8 mouse cellular contexts compared by ENCODE assay signal in genomic region chr14:118089215-118089805, GRCm38 (mm10). TPM values are rescaled to one million over a fixed set of nuclear protein-coding genes. Genes with fewer than 3 reads are reported as not detected.
DNase-seq lines count a peak whose midpoint lies in the region; ATAC-seq and TF ChIP-seq lines count a peak whose summit lies in the region.

No protein-coding gene starts in this region.

- H3K9me3 ChIP-seq in ES-E14 (ENCODE audit: control insufficient read depth, insufficient read depth, low read depth, low read length) = no peaks in the 10 kb centered on the region
- no peaks in the 10 kb centered on the region for H3K9me3 ChIP-seq in forebrain, embryonic 16.5 days (ENCODE audit: control insufficient read depth, low read length)
- H3K9me3 ChIP-seq in lung, embryonic 14.5 days (ENCODE audit: low read depth, low read length) = no peaks in the 10 kb centered on the region

- H3K4me2 ChIP-seq in forebrain, embryonic 16.5 days (ENCODE audit: low read length) = peak overlapping the region; percentile 75
- H3K4me2 ChIP-seq in lung, embryonic 14.5 days = peak overlapping the region; percentile 68

- in situ Hi-C loops in ES-E14 (cut with MboI; ENCODE audit: low sequenced_read_pairs in 2 of 2, unreplicated experiment in 2 of 2) = no loop called here

- peak; percentile 79 for ATAC-seq in forebrain, embryonic 16.5 days
- peak; percentile 87 for ATAC-seq in lung, embryonic 14.5 days (ENCODE audit: insufficient read depth)

- TF ChIP-seq CTCF in layer of hippocampus, adult 2 months (conservative IDR thresholded peaks at IDR 0.05) = 0 out of 2 replicates have a peak, but pooled peaks have one; percentile 20
- 0 out of 2 replicates have a peak, but pooled peaks have one; percentile 20 for TF ChIP-seq CTCF in lung, embryonic 14.5 days (IDR thresholded peaks at IDR 0.05; ENCODE audit: low read depth)
- TF ChIP-seq CTCF in olfactory bulb, adult 2 months (IDR thresholded peaks at IDR 0.05; ENCODE audit: insufficient read depth, low read depth, low read length) = no peak
- TF ChIP-seq CTCF in thymus, adult 2 months (IDR thresholded peaks at IDR 0.05; ENCODE audit: borderline replicate concordance, control insufficient read depth, extremely low read depth, insufficient read depth, low read length, poor library complexity) = no peak

- intact Hi-C loops in heart, postnatal 36 days (cut with DNase I) = loop anchor here (2.0 to 5.0 kb wide), 2 partner anchors 47 kb away; partner anchors contain the start of gene Gpr180

- H3K27me3 ChIP-seq in forebrain, embryonic 16.5 days (replicated peaks; ENCODE audit: control insufficient read depth, insufficient read depth, low read length) = 0 out of 2 replicates have a peak, but pooled peaks cover 2% of the 10 kb centered on the region
- H3K27me3 ChIP-seq in lung, embryonic 14.5 days (ENCODE audit: insufficient read depth, low read length) = no peaks in the 10 kb centered on the region
- H3K27me3 ChIP-seq in thymus, adult 2 months (ENCODE audit: control insufficient read depth, insufficient read depth, low read length) = no peaks in the 10 kb centered on the region

- H3K4me1 ChIP-seq in ES-E14 (ENCODE audit: control insufficient read depth in 2 of 2, insufficient read depth in 2 of 2, low read length in 2 of 2, poor library complexity in 1 of 2) = peaks cover 2 to 6% of the 10 kb centered on the region in 2 experiments; a peak in 2 of 4 replicates
- peaks cover 11% of the 10 kb centered on the region for H3K4me1 ChIP-seq in forebrain, embryonic 16.5 days (replicated peaks; ENCODE audit: control insufficient read depth, insufficient read depth, low read length)
- no peaks in the 10 kb centered on the region for H3K4me1 ChIP-seq in lung, embryonic 14.5 days (ENCODE audit: insufficient read depth)
- H3K4me1 ChIP-seq in olfactory bulb, adult 2 months (ENCODE audit: control insufficient read depth, insufficient read depth, low read length) = no peaks in the 10 kb centered on the region
- 0 out of 2 replicates have a peak, but pooled peaks cover 2% of the 10 kb centered on the region for H3K4me1 ChIP-seq in thymus, adult 2 months (replicated peaks; ENCODE audit: control insufficient read depth, insufficient read depth, low read length)

- H3K4me3 ChIP-seq in ES-E14 (ENCODE audit: insufficient read depth in 1 of 2, low read depth in 1 of 2, low read length in 2 of 2, poor library complexity in 1 of 2, severe bottlenecking in 1 of 2) = peak overlapping the region; percentile 71 to 75
- H3K4me3 ChIP-seq in forebrain, embryonic 16.5 days (replicated peaks; ENCODE audit: low read length) = peak overlapping the region; percentile 63
- H3K4me3 ChIP-seq in layer of hippocampus, adult 2 months = peak overlapping the region; percentile 89
- peak overlapping the region; percentile 68 for H3K4me3 ChIP-seq in lung, embryonic 14.5 days (ENCODE audit: low read depth, low read length)
- H3K4me3 ChIP-seq in olfactory bulb, adult 2 months (ENCODE audit: insufficient read depth, low read depth, low read length) = peak overlapping the region; percentile 84
- H3K4me3 ChIP-seq in thymus, adult 2 months (ENCODE audit: control insufficient read depth, insufficient read depth, low read length) = peak overlapping the region; percentile 96

- WGBS in forebrain, embryonic 16.5 days = under 1% methylated on average over 44 of the region's 44 CpGs
- 0% methylated on average over 44 of the region's 44 CpGs for WGBS in lung, embryonic 14.5 days
- under 1% methylated on average over 44 of the region's 44 CpGs for WGBS in olfactory bulb, adult 2 months
- WGBS in thymus, adult 2 months = under 1% methylated on average over 44 of the region's 44 CpGs

- no peak overlapping the region for H3K27ac ChIP-seq in ES-E14 (ENCODE audit: insufficient read depth, low read depth, low read length, poor library complexity, severe bottlenecking)
- H3K27ac ChIP-seq in forebrain, embryonic 16.5 days (ENCODE audit: low read length) = peak overlapping the region; percentile 43; the same call in 1 of the 2 replicates
- peak overlapping the region; percentile 69 for H3K27ac ChIP-seq in layer of hippocampus, adult 2 months
- H3K27ac ChIP-seq in lung, embryonic 14.5 days (ENCODE audit: low read depth) = peak overlapping the region; percentile 83; the same call in 1 of the 2 replicates
- H3K27ac ChIP-seq in olfactory bulb, adult 2 months (ENCODE audit: insufficient read depth, low read depth, low read length) = 0 out of 2 replicates have a peak overlapping the region, but pooled peaks have one; percentile 24
- H3K27ac ChIP-seq in thymus, adult 2 months (ENCODE audit: control insufficient read depth, insufficient read depth, low read length) = peak overlapping the region; percentile 64

- 0 out of 2 replicates have a peak, but pooled peaks have one; percentile 26 for TF ChIP-seq POLR2A in olfactory bulb, adult 2 months (IDR thresholded peaks at IDR 0.05; ENCODE audit: insufficient read depth, low read depth, low read length)
- no peak for TF ChIP-seq POLR2A in thymus, adult 2 months (IDR thresholded peaks at IDR 0.05; ENCODE audit: control insufficient read depth, extremely low read depth, insufficient read depth, low read length, poor library complexity)

- H3K9ac ChIP-seq in ES-E14 (ENCODE audit: insufficient read depth, low read depth, low read length, poor library complexity, severe bottlenecking) = peak overlapping the region; percentile 71
- H3K9ac ChIP-seq in forebrain, embryonic 16.5 days (replicated peaks; ENCODE audit: low read depth, low read length) = peak overlapping the region; percentile 54
- peak overlapping the region; percentile 62 for H3K9ac ChIP-seq in lung, embryonic 14.5 days

- DNase-seq in ES-E14 (ENCODE audit: low read depth, low spot score) = peak; percentile 86
- DNase-seq in cerebellum, adult 11-12 months = peak; percentile 85
- peak; percentile 95 to 97 for DNase-seq in heart, postnatal 36 days
- DNase-seq in layer of hippocampus, adult 2 months (ENCODE audit: low spot score in 2 of 2) = peak; percentile 84 to 89
- DNase-seq in lung, embryonic 14.5 days = peak; percentile 96
- peak; percentile 87 for DNase-seq in thymus, adult 2 months

- no peaks in the 10 kb centered on the region for H3K36me3 ChIP-seq in ES-E14 (ENCODE audit: control insufficient read depth, insufficient read depth, low read length, poor library complexity, severe bottlenecking)
- no peaks in the 10 kb centered on the region for H3K36me3 ChIP-seq in forebrain, embryonic 16.5 days (ENCODE audit: control insufficient read depth, insufficient read depth)
- no peaks in the 10 kb centered on the region for H3K36me3 ChIP-seq in lung, embryonic 14.5 days (ENCODE audit: insufficient read depth)
- no peaks in the 10 kb centered on the region for H3K36me3 ChIP-seq in thymus, adult 2 months (ENCODE audit: control insufficient read depth, insufficient read depth, low read length)

TF ChIP-seq in ES-E14, 5 proteins besides CTCF, POLR2A, EP300 and RAD21:
- TF ChIP-seq HCFC1 (IDR thresholded peaks at IDR 0.05; ENCODE audit: borderline replicate concordance, insufficient read depth, low read length) (peak; percentile 52; the same call in 1 of the 2 replicates), MAFK (IDR thresholded peaks at IDR 0.05; ENCODE audit: insufficient read depth, low read depth, low read length) (no peak)

RNA-seq across cellular contexts. Expression of gene Dct, which starts 37.3 kb away (rescaled TPM):
- 0.37 and 0.45 TPM in 2 replicates for total RNA-seq in ES-E14 (2012; rRNA removed)
- 6.3 and 6.4 TPM in 2 replicates for polyA plus RNA-seq in forebrain, embryonic 16.5 days (2015; fragmentation: Nextera tagmentation; extraction: Ambion mirVana)
- total RNA-seq in heart, postnatal 36 days (2021) = 1 to 10 TPM; 2.7 to 2.9 TPM
- under 1 TPM; 0.27 to 0.51 TPM for total RNA-seq in layer of hippocampus, adult 2 months (2021)
- 1.1 and 1.2 TPM in 2 replicates for polyA plus RNA-seq in lung, embryonic 14.5 days (2014; fragmentation: Nextera tagmentation; extraction: Ambion mirVana)
- not detected in 2 replicates for polyA plus RNA-seq in olfactory bulb, adult 2 months (2012; ENCODE audit: insufficient read depth, insufficient read length, low replicate concordance, missing spikeins)
- 0.15 and 0.23 TPM in 2 replicates for polyA plus RNA-seq in thymus, adult 2 months (2012; rRNA removed)

RNA-seq across cellular contexts. Expression of gene Tgds, which starts 43.2 kb away (rescaled TPM):
- total RNA-seq in ES-E14 (2012; rRNA removed) = 3.4 and 5.0 TPM in 2 replicates
- polyA plus RNA-seq in forebrain, embryonic 16.5 days (2015; fragmentation: Nextera tagmentation; extraction: Ambion mirVana) = 20.2 and 22.8 TPM in 2 replicates
- total RNA-seq in heart, postnatal 36 days (2021) = 1 to 10 TPM; 9.2 to 9.6 TPM
- 10 to 100 TPM in 1 of 2 experiments, 1 to 10 TPM in 1; 8.3 to 15.1 TPM for total RNA-seq in layer of hippocampus, adult 2 months (2021)
- 32.6 and 33.0 TPM in 2 replicates for polyA plus RNA-seq in lung, embryonic 14.5 days (2014; fragmentation: Nextera tagmentation; extraction: Ambion mirVana)
- not detected in 2 replicates for polyA plus RNA-seq in olfactory bulb, adult 2 months (2012; ENCODE audit: insufficient read depth, insufficient read length, low replicate concordance, missing spikeins)
- polyA plus RNA-seq in thymus, adult 2 months (2012; rRNA removed) = 13.2 and 13.7 TPM in 2 replicates

RNA-seq across cellular contexts. Expression of gene Gpr180, which starts 47.6 kb away (rescaled TPM):
- 18.2 and 33.7 TPM in 2 replicates for total RNA-seq in ES-E14 (2012; rRNA removed)
- polyA plus RNA-seq in forebrain, embryonic 16.5 days (2015; fragmentation: Nextera tagmentation; extraction: Ambion mirVana) = 32.7 and 33.5 TPM in 2 replicates
- 10 to 100 TPM; 20.8 to 21.3 TPM for total RNA-seq in heart, postnatal 36 days (2021)
- 10 to 100 TPM; 23.7 to 25.1 TPM for total RNA-seq in layer of hippocampus, adult 2 months (2021)
- polyA plus RNA-seq in lung, embryonic 14.5 days (2014; fragmentation: Nextera tagmentation; extraction: Ambion mirVana) = 64.2 and 66.8 TPM in 2 replicates
- polyA plus RNA-seq in olfactory bulb, adult 2 months (2012; ENCODE audit: insufficient read depth, insufficient read length, low replicate concordance, missing spikeins) = not detected in 2 replicates
- 19.2 and 21.9 TPM in 2 replicates for polyA plus RNA-seq in thymus, adult 2 months (2012; rRNA removed)

Comparison
In these comparisons a context has a peak if more than half of its experiments do, and no peak if none do; other contexts are left out.
1. CTCF ChIP-seq: peak in layer of hippocampus, adult 2 months (single experiment) and lung, embryonic 14.5 days (single experiment); none in olfactory bulb, adult 2 months (single experiment) and thymus, adult 2 months (single experiment).
2. RNA of gene Tgds, which starts 43.2 kb away (polyA plus RNA-seq): 32.6 to 33.0 TPM in lung, embryonic 14.5 days, 20.2 to 22.8 TPM in forebrain, embryonic 16.5 days and 13.2 to 13.7 TPM in thymus, adult 2 months; not detected in olfactory bulb, adult 2 months; every median in the first group is over 10 times any median in the second.
3. RNA of gene Gpr180, which starts 47.6 kb away (polyA plus RNA-seq): 64.2 to 66.8 TPM in lung, embryonic 14.5 days, 32.7 to 33.5 TPM in forebrain, embryonic 16.5 days and 19.2 to 21.9 TPM in thymus, adult 2 months; not detected in olfactory bulb, adult 2 months; every median in the first group is over 10 times any median in the second.
4. Peak in every context shown above with its lines, with median percentiles within 50 percentile points of each other: DNase-seq, H3K4me3 ChIP-seq and H3K9ac ChIP-seq.